ENCODE assay signal across 10 mouse cellular contexts in genomic region chr16:35159991-35160390, GRCm38 (mm10). TPM values are rescaled to one million over a fixed set of nuclear protein-coding genes. Genes with fewer than 3 reads are reported as not detected.
DNase-seq lines count a peak whose midpoint lies in the region; ATAC-seq and TF ChIP-seq lines count a peak whose summit lies in the region.
"Had no signal": no experiment of that assay in that cellular context is flagged by ENCODE, and none has a peak within 500 bp of the region (broad histone marks: within the 10 kb centered on the region; RNA-seq: fewer than 3 reads in every experiment).

No protein-coding gene starts in this region.

- H3K4me2 ChIP-seq in heart, postnatal 0 days (ENCODE audit: low read depth, low read length), result peak overlapping the region; percentile 89
- peak overlapping the region; percentile 28 for H3K4me2 ChIP-seq in forebrain, embryonic 14.5 days (ENCODE audit: low read length)
- peak overlapping the region; percentile 64 for H3K4me2 ChIP-seq in midbrain, embryonic 15.5 days
- H3K4me2 ChIP-seq: kidney, embryonic 15.5 days had no signal

- ATAC-seq in heart, postnatal 0 days (ENCODE audit: insufficient read depth, low read depth), result no peak
- ATAC-seq in forebrain, embryonic 14.5 days, result peak; percentile 51; the same call in 1 of the 2 replicates
- ATAC-seq in midbrain, embryonic 15.5 days (replicated peaks), result peak; percentile 53

- H3K4me1 ChIP-seq in heart, postnatal 0 days (ENCODE audit: control insufficient read depth, insufficient read depth), result peaks cover 36% of the 10 kb centered on the region
- peaks cover 33% of the 10 kb centered on the region for H3K4me1 ChIP-seq in forebrain, embryonic 14.5 days (ENCODE audit: control insufficient read depth, insufficient read depth, low read length)
- H3K4me1 ChIP-seq in midbrain, embryonic 15.5 days, result peaks cover 70% of the 10 kb centered on the region

- no peaks in the 10 kb centered on the region for H3K36me3 ChIP-seq in heart, postnatal 0 days (replicated peaks; ENCODE audit: control insufficient read depth, insufficient read depth, low read length)
- no peaks in the 10 kb centered on the region for H3K36me3 ChIP-seq in forebrain, embryonic 14.5 days (ENCODE audit: control insufficient read depth, insufficient read depth, low read length)
- H3K36me3 ChIP-seq in midbrain, embryonic 15.5 days (replicated peaks), result no peaks in the 10 kb centered on the region
- H3K36me3 ChIP-seq: kidney, embryonic 15.5 days had no signal

- no peaks in the 10 kb centered on the region for H3K9me3 ChIP-seq in heart, postnatal 0 days (replicated peaks; ENCODE audit: control insufficient read depth, low read length)
- H3K9me3 ChIP-seq in forebrain, embryonic 14.5 days (replicated peaks; ENCODE audit: control insufficient read depth, low read length), result no peaks in the 10 kb centered on the region
- H3K9me3 ChIP-seq in midbrain, embryonic 15.5 days, result no peaks in the 10 kb centered on the region
- H3K9me3 ChIP-seq: kidney, embryonic 15.5 days had no signal

- no peak for TF ChIP-seq EP300 in heart, postnatal 0 days (IDR thresholded peaks at IDR 0.05; ENCODE audit: low read depth)

- H3K9ac ChIP-seq in heart, postnatal 0 days (replicated peaks; ENCODE audit: low read depth, low read length), result no peak overlapping the region
- peak overlapping the region; percentile 5; the same call in 1 of the 2 replicates for H3K9ac ChIP-seq in forebrain, embryonic 14.5 days (ENCODE audit: low read length)
- H3K9ac ChIP-seq in midbrain, embryonic 15.5 days, result no peak overlapping the region
- H3K9ac ChIP-seq: kidney, embryonic 15.5 days had no signal

- peaks cover 23% of the 10 kb centered on the region for H3K27me3 ChIP-seq in heart, postnatal 0 days (ENCODE audit: control insufficient read depth, insufficient read depth, low read length)
- H3K27me3 ChIP-seq in forebrain, embryonic 14.5 days (replicated peaks; ENCODE audit: control insufficient read depth, insufficient read depth, low read length), result peaks cover 13% of the 10 kb centered on the region
- 0 out of 2 replicates have a peak, but pooled peaks cover 6% of the 10 kb centered on the region for H3K27me3 ChIP-seq in midbrain, embryonic 15.5 days (replicated peaks)

- 64% methylated on average over 4 of the region's 4 CpGs for WGBS in heart, postnatal 0 days
- 58% methylated on average over 4 of the region's 4 CpGs for WGBS in forebrain, embryonic 14.5 days
- 59% methylated on average over 4 of the region's 4 CpGs for WGBS in midbrain, embryonic 15.5 days

- no peak for TF ChIP-seq CTCF in heart, postnatal 0 days (IDR thresholded peaks at IDR 0.05; ENCODE audit: low read depth)

- no peak overlapping the region for H3K4me3 ChIP-seq in heart, postnatal 0 days (ENCODE audit: low read depth, low read length)
- H3K4me3 ChIP-seq in forebrain, embryonic 14.5 days (ENCODE audit: low read depth, low read length), result no peak overlapping the region
- H3K4me3 ChIP-seq in midbrain, embryonic 15.5 days, result no peak overlapping the region
- H3K4me3 ChIP-seq: heart, adult 2 months; kidney, embryonic 15.5 days had no signal

- no peak for DNase-seq in heart, postnatal 0 days (ENCODE audit: low spot score)
- no peak for DNase-seq in heart, adult 11 months
- DNase-seq in brain, adult 2 months (ENCODE audit: low read depth, low spot score), result peak; percentile 88
- DNase-seq in forebrain, embryonic 14.5 days (ENCODE audit: low spot score), result peak; percentile 89
- no peak for DNase-seq in cerebellum, postnatal 25 days
- no peak for DNase-seq in adrenal gland, postnatal 36 days
- DNase-seq: heart, adult 2 months; lung, adult 2 months had no signal

- no peak overlapping the region for H3K27ac ChIP-seq in heart, postnatal 0 days (ENCODE audit: low read depth)
- H3K27ac ChIP-seq in forebrain, embryonic 14.5 days (ENCODE audit: low read depth, low read length), result peak overlapping the region; percentile 35; the same call in 1 of the 2 replicates
- H3K27ac ChIP-seq in midbrain, embryonic 15.5 days, result peak overlapping the region; percentile 35; the same call in 1 of the 2 replicates
- H3K27ac ChIP-seq: heart, adult 2 months; kidney, embryonic 15.5 days had no signal

RNA-seq across cellular contexts. Expression of gene Adcy5, which starts 5.3 kb away (rescaled TPM):
- total RNA-seq in heart, postnatal 0 days (2014; rRNA removed; ENCODE audit: low replicate concordance), result 81.4 and 84.7 TPM in 2 replicates
- polyA plus RNA-seq in heart, postnatal 0 days (2015; fragmentation: Nextera tagmentation; extraction: Ambion mirVana), result 9.6 and 11.3 TPM in 2 replicates
- 4.4 and 5.4 TPM in 2 replicates for polyA plus RNA-seq in forebrain, embryonic 14.5 days (2014; fragmentation: Nextera tagmentation; extraction: Ambion mirVana)
- polyA plus RNA-seq in midbrain, embryonic 15.5 days (2015; fragmentation: Nextera tagmentation; extraction: Ambion mirVana), result 8.7 and 9.1 TPM in 2 replicates
- total RNA-seq in adrenal gland, postnatal 36 days (2021), result 10 to 100 TPM in 1 of 2 experiments, 1 to 10 TPM in 1; 7.8 to 13.9 TPM

Comparison
In these comparisons a context has a peak if more than half of its experiments do, and no peak if none do; other contexts are left out.
1. DNase-seq: peak in brain, adult 2 months (single experiment) and forebrain, embryonic 14.5 days (single experiment); none in heart, postnatal 0 days (single experiment), heart, adult 11 months (single experiment), cerebellum, postnatal 25 days (0 of 2) and adrenal gland, postnatal 36 days (0 of 2).
2. H3K4me2 ChIP-seq: peak in every context shown above with its lines; median percentile 89 in heart, postnatal 0 days; 64 in midbrain, embryonic 15.5 days; 28 in forebrain, embryonic 14.5 days.